Mouse (Mus musculus) thymus, postnatal 10 days (tissue): ENCODE measurements around the gene Grn.

Source experiments
- DNase-seq, 2 experiments: peaks; one replicate each; pipeline ENCODE4 v3.0.0; 2021; ENCODE audit warnings: low spot score in 2 of 2

Grn gene

GRCm38 (mm10) chr11:102442089-102442488, 12.0 kb downstream of the Grn start:
- DNase-seq = no peak

GRCm38 (mm10) chr11:102443740-102444139, 13.6 kb downstream of the Grn start:
- DNase-seq = no peak

DNA sequence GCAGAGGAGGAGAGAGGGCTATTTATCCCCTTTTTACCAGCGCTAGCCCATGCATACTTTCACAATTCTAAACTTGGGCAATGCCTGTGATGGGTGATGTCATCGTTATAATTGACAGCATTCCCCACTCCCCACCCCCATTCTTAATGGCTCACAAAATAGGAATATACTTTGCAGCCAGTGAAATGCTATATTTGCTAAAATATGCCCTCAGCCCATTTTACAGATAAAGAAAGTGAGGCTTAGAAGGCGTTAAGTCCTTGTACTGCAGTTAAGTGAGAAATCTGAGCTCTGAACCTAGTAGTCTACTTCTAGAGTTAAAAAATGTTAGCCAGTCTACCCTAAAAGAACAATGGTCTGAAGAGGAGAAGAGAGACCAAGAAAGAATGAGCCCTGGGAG, 14.2 kb downstream of the Grn start:
- no peak for DNase-seq

DNA sequence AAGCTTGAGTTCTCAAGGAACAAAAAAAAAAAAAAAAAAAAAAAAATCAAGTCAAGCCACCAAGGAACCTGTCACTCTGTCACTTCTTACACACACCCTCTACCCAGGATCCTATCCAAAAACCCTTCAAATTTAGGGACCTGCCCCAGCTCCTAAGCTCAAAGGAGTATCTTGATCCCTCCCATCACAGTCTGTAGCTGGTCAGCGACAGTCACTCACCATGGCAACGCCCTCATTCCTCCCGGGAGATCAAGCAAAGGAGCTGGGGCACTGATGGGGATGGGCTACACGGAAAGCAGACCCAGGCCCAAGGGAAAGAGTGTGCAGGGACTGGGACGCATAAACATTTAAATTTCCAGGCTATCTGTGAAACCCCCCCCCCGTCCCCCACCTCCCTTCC, 14.7 kb downstream of the Grn start:
- no peak for DNase-seq

DNA sequence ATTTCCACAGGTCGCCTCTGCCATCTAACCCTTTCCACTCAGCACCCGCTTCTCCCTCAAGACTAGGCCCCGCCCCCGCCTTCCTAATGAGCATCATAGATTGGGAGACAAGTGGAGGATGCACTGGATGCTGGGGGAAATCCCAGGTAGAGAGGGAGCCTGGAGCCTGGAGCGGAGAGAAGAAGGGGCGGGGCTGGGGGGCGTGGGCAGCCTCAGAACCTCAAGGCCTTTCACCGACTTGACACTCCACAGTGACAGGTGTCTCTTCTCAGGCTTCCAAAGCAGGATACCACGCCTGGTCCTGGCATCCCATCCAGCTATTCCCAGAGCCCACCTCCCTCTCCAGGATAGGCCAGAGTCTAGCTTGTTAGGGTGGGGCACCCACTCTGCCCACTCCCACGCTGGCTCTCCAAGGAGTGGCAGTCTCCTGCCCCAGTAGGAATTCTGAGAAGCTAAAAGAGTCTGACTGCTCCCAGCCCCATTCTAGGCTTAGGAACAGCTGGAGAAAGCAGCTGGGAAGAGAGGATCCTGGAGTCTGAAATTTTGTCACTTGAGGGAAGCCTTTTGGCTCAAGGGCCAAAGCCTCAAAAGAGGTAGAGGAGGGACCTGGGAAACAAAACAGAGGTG, 15.3 kb downstream of the Grn start:
- no peak for DNase-seq

GRCm38 (mm10) chr11:102445891-102446361, 15.8 kb downstream of the Grn start:
- DNase-seq = no peak

GRCm38 (mm10) chr11:102446581-102447461, 16.7 kb downstream of the Grn start:
- DNase-seq = no peak

DNA sequence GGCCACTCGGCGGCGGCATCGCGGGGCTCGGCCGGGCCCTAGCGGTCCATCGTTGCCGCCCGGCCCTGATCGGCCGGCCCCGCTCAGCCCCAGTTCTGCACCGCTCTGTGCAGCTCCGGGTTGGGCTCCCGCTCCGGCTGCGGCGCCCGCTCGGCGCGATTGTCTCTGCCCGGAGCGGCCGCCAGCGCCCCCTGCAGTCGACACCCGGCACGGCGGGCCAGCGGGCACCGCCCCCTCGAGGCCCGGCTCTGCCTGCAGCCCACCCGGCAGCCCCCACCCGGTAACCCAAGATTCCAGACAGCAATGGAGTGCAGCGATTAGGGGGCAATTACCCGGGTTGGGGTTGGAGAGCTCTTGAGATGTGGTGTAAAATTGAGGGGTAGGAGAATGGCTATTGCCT, 17.4 kb downstream of the Grn start, which contains the start of gene Fam171a2:
TSS of gene Fam171a2 (minus strand) at position 186 of the 400 bp plus-strand sequence.
- peak; percentile 48 to 83 for DNase-seq

GRCm38 (mm10) chr11:102448327-102448726, 18.2 kb downstream of the Grn start:
- DNase-seq = no peak

DNA sequence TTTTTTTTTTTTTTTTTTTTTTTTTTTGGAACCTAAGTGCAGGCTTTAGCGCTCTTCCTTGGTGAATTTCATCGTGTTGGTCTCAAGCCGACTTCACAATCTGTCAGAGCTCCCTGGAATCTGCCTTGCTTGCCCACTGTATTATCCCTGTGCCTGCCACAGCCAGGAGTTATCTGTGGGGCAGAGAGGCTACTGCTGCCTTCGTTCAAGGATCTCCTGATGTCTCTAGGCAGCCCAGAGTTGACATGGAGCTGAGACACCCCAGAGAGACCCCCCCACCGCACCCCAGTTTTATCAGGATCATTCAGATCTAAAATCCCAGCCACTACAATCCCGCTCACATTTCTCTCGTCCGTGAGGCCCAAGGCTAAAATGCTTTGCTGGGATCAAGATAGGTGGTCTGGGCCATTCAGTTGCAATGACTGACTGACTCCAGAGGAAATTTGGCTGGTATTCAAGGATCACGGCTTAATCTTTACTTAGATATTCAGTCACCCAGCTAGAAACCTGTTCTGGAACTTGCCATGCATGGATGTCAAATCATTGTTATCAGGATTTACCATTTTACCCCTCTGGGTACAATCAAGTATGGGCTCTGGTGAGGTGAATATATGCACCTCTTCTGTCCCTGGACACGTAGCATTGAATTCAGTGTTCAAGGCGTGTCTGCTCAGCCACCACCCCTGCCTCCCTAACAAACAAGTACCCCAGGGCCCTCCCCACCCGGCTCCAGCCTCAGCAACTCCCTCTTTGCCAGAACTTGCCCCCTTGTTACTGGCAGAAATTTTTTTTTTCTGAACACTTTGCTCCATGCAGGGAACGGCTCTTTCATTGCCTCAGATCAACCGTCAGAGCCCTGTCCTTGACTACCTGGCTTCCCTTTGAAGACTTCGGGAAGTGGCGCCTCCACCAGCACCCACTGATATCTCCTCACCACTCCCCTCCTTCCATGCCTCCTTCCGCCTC, 19.2 kb downstream of the Grn start:
- DNase-seq = no peak

- no peak for DNase-seq
Observed at GRCm38 (mm10) chr11:102453131-102453530, 23.0 kb downstream of the Grn start.

GRCm38 (mm10) chr11:102455740-102456396, 25.8 kb downstream of the Grn start:
- DNase-seq = peak in 1 of 2 experiments; percentile 32

DNA sequence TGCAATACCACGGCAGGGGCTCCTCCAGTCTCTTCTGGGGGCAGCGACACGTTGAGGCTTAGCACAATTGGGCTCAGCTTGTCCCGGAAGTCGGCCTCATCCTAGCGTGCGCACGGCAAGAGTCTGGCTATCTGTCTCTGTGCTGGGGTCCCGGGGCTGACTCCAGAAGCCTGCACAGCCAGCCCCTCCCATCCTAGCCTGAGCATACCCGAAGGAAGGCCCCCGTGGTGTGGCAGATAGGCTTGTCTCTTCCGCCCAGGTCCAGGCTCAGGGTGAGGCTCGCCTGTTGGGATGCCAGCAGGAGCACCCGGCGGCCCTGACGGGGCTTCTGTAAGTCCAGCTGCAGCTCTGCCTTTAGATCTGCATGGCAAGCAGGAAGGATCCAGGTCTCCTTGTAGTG, 30.4 kb downstream of the Grn start:
- no peak for DNase-seq

- no peak for DNase-seq
Observed at GRCm38 (mm10) chr11:102461764-102462163, 31.6 kb downstream of the Grn start.

GRCm38 (mm10) chr11:102464901-102465300, 34.8 kb downstream of the Grn start:
- no peak for DNase-seq

GRCm38 (mm10) chr11:102465713-102466436, 35.8 kb downstream of the Grn start:
- no peak for DNase-seq

DNA sequence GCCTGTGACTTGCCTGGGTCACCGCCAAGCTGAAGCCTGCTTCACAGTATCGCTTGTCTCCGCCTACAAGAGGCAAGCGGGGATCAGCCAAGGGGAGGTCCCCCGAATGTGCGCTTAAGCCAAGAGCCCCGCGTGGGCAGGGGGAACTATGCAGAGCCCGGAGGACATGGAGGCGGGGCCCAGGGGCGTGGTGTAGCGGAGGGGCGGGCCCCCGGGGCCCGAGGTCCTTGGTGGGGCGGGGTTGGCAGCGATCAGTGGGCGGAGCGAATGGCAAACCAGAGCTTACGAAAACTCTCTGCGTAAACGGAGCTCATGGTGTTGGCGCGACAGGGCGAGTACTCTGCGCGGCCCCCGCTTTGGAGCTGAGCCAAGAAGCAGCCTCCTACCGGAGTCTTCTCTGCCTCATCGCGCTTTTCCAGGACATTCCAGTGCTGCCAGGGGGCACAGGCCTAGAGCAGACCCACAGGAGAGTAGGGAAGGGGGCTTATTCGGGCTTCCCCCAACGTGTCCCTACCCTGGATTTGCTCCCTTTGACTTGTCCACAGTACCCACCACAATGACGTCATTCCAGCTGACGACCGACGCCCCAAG, 37.0 kb downstream of the Grn start:
- DNase-seq = peak; percentile 88 to 93

DNA sequence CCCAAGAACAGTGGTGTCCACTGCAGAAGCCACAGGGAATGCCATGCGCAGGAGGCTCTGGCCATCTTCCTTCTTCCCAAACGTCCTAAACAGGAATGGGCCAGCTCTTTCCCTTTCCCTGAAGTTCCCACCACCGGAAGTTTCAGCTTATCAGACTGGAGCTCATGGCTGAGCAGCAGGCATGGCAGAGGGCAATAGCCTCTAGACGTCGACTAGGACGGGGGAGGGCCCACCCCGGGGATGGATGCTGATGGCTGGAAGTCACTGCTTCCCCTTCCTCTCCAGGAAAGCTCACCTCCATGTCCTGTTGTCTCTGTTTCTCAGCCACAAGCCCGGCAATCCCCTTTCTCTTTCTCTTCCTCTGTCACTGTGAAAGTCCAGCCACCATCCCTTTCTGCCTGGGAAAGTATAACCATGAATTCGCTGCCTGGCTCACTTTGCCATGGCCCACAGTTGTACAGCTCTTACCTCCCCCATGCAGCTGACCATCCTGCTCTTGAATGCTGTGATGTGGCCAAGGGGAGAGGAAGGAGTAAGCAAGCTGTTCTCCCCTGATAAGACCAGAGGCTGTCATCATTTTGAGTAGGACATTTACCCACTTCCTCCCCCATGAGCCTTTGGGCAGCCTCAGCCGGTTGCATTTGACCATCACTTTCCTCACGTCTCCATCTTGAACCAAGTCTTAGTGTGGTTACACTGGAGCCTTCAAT, 39.7 kb downstream of the Grn start, which contains the start of gene Itga2b:
TSS of gene Itga2b (minus strand) at position 475 of the 710 bp plus-strand sequence.
- no peak for DNase-seq

DNA sequence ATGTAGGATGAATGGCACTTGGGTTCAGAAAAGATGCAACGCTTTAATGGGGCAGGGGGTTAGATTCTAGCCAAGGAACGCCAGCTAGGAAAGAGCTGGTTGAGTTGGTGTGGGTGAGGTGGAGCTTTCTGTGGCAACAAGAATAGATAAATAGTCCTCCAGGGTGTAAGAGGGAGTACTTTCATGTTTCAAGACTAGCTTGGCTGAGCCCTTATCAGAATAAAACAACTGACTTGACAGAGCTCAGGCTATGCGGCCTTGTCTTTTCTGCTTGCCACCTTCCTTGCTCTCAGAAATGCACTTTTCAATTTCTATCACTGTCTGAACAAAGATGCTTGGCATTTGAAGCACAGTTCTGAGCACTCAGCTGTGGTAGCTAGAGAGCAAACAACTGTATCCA, 44.9 kb downstream of the Grn start:
- DNase-seq = no peak
